11 mouse cellular contexts compared by ENCODE assay signal in genomic region chr5:72802851-72803250, GRCm38 (mm10). TPM values are rescaled to one million over a fixed set of nuclear protein-coding genes. Genes with fewer than 3 reads are reported as not detected.
DNase-seq lines count a peak whose midpoint lies in the region; ATAC-seq lines count a peak whose summit lies in the region.
"Had no signal": no experiment of that assay in that cellular context is flagged by ENCODE, and none has a peak within 500 bp of the region (broad histone marks: within the 10 kb centered on the region; RNA-seq: fewer than 3 reads in every experiment).

No protein-coding gene starts in this region.

- intact Hi-C loops in heart, postnatal 25 days (cut with DNase I) = no loop called here

- WGBS in limb, embryonic 10.5 days = 76% methylated on average over 5 of the region's 5 CpGs

- peak; percentile 42 for DNase-seq in heart, adult 8-10 months (ENCODE audit: low spot score)
- DNase-seq in heart, postnatal 25 days (ENCODE audit: low spot score) = no peak
- peak; percentile 25 for DNase-seq in CD4-positive, CD25-positive, alpha-beta regulatory T cell, adult 2 months (ENCODE audit: low read depth, low spot score)
- no peak for DNase-seq in ovary, postnatal 14 days (ENCODE audit: low spot score)
- DNase-seq in limb, embryonic 10.5 days (ENCODE audit: low spot score) = no peak
- no peak for DNase-seq in urinary bladder, postnatal 25 days (ENCODE audit: low spot score)

- peak; percentile 75 for ATAC-seq in common myeloid progenitor, adult 5-6 weeks (replicated peaks; ENCODE audit: low read depth, poor library complexity, severe bottlenecking)
- ATAC-seq in megakaryocyte, adult 5-6 weeks (ENCODE audit: poor library complexity, severe bottlenecking) = peak; percentile 65
- ATAC-seq: midbrain, embryonic 15.5 days had no signal

- no peaks in the 10 kb centered on the region for H3K9me3 ChIP-seq in limb, embryonic 10.5 days (replicated peaks)
- H3K9me3 ChIP-seq: liver, embryonic 15.5 days; midbrain, embryonic 15.5 days had no signal

- H3K36me3 ChIP-seq in limb, embryonic 10.5 days = no peaks in the 10 kb centered on the region
- H3K36me3 ChIP-seq: liver, embryonic 15.5 days; midbrain, embryonic 15.5 days had no signal

- H3K4me3 ChIP-seq in limb, embryonic 10.5 days = no peak overlapping the region
- H3K4me3 ChIP-seq: liver, embryonic 15.5 days; midbrain, embryonic 15.5 days had no signal

- H3K27me3 ChIP-seq in limb, embryonic 10.5 days (ENCODE audit: low read depth, poor library complexity, severe bottlenecking) = no peaks in the 10 kb centered on the region
- H3K27me3 ChIP-seq: liver, embryonic 15.5 days; midbrain, embryonic 15.5 days had no signal

- no peak overlapping the region for H3K27ac ChIP-seq in limb, embryonic 10.5 days
- H3K27ac ChIP-seq: liver, embryonic 15.5 days; midbrain, embryonic 15.5 days had no signal

- no peaks in the 10 kb centered on the region for H3K4me1 ChIP-seq in limb, embryonic 10.5 days

RNA-seq across cellular contexts. Expression of gene Txk, which starts 50.3 kb away (rescaled TPM):
- under 1 TPM in 2 of 4 experiments, not detected in 2; 0.06 to 0.08 TPM for total RNA-seq in heart, adult 8-10 months (2022)
- under 1 TPM; 0.08 to 0.14 TPM for total RNA-seq in heart, postnatal 25 days (2021)
- 2.5 and 3.1 TPM in 2 replicates for total RNA-seq in common myeloid progenitor, adult 5-6 weeks (2017)
- total RNA-seq in megakaryocyte, adult 5-6 weeks (2015) = 2.8 and 5.3 TPM in 2 replicates
- 2.0 and 4.2 TPM in 2 replicates for total RNA-seq in megakaryocyte, adult 5-6 weeks (2017)
- polyA plus RNA-seq in limb, embryonic 10.5 days (2016; fragmentation: Nextera tagmentation; extraction: Ambion mirVana) = not detected in 2 replicates
- polyA plus RNA-seq: hindbrain, embryonic 11.5 days had no signal

Comparison
In these comparisons a context has a peak if more than half of its experiments do, and no peak if none do; other contexts are left out.
1. DNase-seq: peak in heart, adult 8-10 months (single experiment) and CD4-positive, CD25-positive, alpha-beta regulatory T cell, adult 2 months (single experiment); none in heart, postnatal 25 days (single experiment), ovary, postnatal 14 days (single experiment), limb, embryonic 10.5 days (single experiment) and urinary bladder, postnatal 25 days (single experiment).